Mouse (Mus musculus): ENCODE results near the gene Glyctk.
A peak's percentile ranks its signal among the peaks of the same experiment; 100 is the strongest.
"Not testable (repeated sequence)": the region's sequence is repeated elsewhere in the genome, so short reads cannot be mapped to it uniquely, and the experiment has no call there.

The Glyctk gene

DNA sequence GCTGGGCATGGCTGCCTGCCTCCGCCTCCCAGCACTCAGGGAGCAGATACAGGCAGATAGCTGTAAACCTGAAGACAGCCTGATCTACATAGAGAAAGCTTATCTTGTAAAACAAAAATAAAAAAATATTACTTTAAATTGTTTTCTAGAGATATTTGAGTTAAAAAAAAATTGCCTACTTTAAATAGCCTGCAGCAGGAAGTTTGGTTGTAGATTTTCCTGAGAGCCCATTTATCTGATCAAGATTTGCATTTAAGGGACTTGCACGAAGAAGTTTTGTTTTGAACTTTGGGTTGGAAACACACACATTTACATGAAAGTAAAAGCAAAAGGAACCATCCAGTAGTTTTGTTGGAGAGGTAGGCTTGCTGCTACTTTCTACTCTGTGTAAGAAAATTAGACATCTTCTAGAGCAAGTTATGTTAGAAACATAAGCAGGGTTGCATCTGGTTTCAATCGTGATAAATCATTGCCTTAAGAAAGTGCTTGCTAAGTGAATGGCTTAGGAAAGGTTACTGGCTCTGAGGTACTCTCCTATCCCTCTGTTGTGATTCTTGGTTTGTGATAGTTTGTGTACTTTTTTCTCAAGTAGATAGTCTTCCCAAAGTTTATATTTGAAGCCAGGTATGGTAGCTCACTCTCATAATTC lies 17.7 kb upstream of the Glyctk start:
- DNase-seq: no peak

DNA sequence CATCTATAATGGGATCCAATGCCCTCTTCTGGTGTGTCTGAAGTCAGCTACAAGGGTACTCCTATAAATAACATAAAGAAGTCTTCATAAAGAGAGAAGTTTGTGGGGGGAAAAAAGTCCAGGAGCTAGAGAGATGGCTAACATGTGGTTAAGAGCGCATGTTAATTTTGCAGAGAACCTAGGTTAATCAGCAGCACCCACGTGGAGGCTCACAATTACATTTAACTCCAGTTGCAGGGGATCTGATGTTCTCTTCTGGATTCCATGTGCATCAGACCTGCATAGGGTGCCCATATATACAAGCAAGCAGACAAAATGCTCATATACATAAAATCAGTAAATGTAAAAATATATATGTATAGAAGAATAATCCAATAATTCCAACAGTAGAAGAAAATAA lies 15.4 kb upstream of the Glyctk start:
- DNase-seq: no peak

DNA sequence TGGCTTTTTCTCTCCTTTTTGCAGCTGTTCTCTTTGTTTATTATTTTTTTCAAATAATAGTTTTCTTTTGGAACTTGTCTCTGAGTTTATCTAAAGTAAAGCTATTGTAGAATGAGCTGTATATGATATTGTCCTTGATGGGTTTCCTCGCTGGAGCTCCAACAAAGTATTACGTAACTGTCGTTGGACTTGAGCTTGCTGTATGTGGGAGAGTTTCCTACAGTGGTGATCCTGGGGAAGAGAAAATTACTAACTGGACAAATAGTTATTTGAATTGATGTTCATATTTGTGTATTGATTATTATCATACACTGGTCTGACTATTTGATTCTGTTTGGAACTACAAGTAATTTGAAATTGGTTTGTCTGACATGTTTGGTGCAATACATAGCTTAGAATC lies 14.6 kb upstream of the Glyctk start:
- DNase-seq: no peak

DNA sequence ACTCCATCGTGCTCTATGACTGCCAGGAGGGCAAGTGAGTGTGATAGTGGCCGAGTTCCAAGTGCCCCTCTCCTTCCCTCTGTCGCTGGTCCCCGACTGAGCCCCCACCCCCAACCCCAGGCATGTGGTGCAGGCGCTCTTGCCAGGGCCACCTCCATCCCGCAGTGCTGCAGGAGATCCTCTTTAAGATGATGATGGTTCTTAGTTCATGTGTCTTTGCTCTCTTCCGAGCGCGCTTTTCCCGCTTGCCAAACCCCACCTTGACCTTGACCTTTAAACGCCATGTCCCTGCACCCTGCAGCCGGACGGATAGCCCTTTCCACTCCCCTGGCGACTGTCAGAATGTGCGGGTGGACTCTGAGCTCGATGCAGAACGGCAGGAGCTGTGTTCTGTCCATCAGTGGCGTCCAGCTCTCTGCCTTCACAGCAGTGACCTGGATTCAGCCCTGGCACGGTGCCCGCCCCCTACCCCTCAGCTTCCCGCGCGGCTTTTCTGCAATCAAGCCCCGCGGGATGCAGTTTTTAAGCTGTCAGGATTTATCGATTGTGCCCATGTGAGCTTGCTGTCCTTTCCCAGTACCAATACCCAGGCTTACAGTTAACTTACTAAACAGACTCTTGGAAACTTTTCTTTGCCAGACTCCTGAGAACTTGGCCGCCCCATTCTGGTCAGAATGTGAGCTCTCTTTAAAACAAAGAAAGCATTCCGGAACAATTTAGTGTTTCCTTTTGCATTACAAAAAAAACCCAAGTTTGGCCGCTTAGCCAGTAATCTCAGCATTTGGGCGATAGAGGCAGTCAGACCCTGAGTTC lies 13.6 kb upstream of the Glyctk start:
- DNase-seq: peak; percentile 45

DNA sequence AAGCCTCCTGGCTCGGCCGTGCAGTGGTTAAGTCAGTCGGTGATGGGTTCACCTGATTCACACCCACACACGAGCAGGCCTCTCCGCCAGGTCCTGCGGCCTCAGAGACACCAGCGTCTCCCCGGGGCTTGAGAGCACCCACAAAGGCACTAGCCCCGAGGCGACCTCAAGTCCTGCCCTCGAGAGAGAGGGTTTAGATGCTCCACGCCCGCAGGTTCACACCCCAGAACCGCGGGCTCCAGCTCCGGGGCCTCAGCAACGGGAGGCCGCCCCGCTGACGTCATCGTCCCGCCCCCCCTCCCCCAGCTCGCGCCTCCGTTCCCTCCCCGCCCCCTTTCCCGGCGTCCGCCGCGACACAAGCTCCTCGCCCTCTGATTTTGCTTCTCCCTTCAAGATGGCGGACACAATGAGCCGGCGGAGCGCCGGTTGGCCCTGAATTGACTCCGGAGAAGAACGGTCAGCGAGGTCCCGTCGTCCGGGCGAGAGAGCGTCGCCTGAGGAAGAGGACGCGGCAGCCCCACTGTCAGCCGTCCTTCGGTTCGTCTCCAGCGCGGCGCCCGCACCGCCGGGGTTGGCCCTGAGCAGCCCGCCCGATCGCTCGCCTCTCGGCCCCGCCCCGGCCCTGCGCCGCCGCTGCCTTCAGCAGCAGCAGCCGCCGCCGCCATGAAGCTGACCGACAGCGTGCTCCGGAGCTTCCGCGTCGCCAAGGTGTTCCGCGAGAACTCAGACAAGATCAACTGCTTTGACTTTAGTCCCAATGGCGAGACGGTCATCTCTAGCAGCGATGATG lies 12.8 kb upstream of the Glyctk start, which contains the start of gene Wdr82:
TSS of gene Wdr82 (plus strand) at position 373 of the 790 bp plus-strand sequence.
- DNase-seq: peak; percentile 88

DNA sequence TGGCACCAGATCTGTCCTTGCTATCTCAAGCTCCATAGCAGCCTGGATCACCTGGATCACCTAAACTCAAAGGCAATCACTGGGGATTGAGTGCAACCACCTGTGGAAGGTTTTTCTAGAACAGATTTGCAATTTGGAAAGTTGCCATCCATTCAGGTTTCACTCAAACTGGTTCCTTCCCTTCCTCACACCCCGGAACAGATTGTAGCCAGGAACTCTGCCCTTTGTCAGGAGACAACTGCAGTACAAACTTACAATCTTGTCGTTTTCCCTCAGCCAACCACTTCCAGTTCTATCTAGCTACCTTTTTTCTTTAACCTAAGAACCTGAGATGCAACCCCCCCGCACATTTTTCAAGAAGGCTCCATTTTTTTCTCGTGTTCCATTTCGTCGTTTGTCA lies 12.0 kb upstream of the Glyctk start:
- DNase-seq: no peak

DNA sequence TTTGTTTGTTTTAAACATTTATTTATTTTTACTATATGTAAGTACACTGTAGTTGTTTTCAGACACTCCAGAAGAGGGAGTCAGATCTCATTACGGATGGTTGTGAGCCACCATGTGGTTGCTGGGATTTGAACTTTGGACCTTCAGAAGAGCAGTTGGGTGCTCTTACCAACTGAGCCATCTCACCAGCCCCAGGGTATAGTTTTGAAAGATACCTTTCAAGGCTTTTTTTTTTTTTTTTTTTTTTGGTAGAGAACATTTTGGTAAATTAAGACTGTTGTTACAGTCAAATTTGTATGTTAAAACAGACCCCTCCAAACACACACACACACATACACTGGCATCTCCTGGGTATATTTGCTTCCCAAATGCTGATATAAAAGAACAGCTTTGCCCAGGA lies 11.1 kb upstream of the Glyctk start:
- DNase-seq: not testable (repeated sequence)

DNA sequence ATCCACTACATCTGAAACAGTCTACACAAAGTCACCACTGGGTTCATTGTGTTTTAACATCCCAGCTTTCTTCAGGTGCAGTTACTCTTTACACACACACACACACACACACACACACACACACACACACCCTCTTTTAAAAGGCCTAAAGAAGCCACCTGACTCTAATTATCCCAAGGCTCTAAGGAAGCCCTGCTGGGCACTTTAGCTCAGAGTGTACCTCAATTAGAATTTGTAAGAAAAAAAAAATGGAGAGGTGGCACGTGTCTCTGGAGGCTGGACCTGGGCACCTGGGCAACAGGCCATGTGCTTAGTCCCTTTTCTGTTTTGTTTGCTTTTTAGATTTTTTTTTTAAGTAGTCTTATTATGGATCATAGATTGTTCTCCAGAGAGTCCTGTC lies 9.8 kb upstream of the Glyctk start:
- no peak for DNase-seq

DNA sequence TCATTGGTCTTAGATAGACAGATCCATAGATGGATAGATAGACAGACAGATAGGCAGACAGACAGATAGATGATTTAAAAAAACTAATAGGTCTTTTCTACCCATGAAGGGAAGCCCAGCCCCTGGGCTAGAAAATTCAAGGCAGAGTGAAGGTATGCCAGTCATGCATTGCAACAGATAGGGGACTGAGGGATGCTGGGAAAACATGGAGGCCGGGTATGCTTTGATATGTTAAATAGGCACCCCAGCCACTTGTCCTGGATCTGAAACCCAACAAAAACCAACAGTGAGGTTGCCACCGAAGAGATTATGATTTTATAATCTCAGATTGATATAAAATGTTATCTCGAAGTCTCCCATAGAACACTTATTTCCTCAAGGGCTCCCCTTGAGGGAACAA lies 9.3 kb upstream of the Glyctk start:
- no peak for DNase-seq

DNA sequence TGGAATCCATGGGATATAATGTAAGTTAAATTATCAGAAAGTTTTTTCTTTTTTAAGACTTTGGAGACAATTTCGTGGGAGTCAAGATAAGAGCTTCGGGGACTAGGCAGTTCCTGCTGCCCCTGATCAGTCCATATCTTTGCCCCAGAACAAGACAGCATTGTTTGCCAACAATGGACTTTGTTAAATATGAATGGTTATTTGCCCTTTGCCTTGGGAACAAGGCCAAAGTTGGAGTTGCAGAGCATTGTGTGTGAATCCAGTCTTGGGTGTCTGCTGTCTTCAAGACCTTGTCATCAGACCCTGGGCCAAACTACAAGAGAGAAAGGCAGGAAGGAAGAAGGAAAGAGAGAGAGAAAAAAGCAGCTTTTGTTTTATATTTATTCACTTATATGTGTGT lies 8.8 kb upstream of the Glyctk start:
- DNase-seq: no peak

DNA sequence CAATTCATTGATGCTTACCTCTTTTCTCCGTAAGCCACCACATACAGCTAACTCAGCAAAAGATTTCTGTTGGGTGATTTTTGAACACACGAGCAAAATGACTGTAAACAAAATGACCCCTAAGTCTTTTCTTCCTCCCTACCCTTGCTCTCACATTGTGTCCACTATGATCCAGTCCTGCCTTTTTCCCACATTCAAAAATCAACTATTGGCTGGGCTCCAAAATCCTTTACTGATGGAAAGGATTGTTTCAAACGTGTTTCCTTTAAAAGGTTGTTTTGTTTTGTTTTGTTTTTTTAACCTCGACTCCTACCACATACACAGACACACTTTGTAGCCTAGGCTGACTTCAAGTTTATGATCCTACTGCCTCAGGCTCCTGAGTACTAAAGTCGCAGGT lies 2.5 kb upstream of the Glyctk start:
- no peak for DNase-seq

DNA sequence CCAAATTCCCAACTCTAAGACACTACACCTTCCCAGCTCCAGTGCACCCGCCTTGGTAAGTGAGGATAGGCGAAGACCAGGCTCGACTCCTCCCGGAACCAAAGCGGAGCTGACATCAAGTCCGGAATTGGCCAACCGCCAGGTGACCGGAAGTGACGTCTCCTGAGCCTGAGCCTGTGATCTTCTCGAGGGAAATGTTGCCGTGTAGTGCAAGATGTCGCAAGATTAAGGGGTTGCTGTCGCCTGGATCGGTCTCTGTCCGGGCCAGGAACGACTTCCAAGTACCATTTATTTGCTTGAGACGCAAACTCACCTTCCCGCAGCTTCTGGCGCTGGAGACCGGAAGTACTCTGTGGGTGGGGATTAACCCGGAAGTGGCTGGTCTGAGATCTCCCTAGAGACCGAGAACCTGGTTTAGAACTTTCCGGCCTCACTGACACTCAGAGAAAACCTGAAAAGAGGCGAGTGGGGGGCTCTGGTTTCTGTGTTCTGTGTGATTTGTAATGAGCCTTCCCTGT lies 1.9 kb upstream of the Glyctk start:
- peak; percentile 90 for DNase-seq

DNA sequence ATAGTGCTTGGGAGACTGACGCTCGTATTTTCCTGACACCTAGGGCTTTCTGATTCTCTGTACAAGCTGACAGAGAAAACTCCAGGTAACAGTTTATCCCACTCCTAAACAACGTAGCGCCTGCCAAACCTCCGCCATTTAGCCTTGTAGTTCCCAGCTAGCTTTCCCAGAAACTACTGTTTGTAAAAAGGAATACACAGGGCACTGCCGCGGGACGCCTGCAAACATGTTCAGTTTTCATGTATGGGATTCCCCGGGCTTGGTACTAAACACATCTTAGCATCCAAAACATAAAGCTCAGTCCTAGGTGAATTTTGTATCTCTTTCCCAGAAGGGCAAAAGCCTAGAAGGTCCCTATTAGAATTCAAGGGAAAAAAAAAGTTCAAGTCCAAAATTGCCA lies 1.3 kb upstream of the Glyctk start:
- no peak for DNase-seq

DNA sequence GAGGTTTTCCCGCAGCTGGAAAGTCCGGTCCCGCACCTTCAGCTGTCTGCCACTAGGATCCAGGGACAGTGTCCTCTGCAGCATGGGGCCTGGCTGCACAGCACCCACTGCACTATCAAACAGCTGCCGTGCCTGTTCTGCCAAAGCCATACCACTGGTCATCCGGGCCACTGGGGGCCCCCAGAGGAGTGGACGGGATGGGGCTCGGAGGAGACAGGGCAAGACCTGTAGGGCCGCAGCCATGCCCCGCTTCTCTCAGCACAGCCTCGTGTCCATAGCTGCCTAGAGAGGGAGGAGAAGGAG lies 364 bp downstream of the Glyctk start:
- DNase-seq: no peak

DNA sequence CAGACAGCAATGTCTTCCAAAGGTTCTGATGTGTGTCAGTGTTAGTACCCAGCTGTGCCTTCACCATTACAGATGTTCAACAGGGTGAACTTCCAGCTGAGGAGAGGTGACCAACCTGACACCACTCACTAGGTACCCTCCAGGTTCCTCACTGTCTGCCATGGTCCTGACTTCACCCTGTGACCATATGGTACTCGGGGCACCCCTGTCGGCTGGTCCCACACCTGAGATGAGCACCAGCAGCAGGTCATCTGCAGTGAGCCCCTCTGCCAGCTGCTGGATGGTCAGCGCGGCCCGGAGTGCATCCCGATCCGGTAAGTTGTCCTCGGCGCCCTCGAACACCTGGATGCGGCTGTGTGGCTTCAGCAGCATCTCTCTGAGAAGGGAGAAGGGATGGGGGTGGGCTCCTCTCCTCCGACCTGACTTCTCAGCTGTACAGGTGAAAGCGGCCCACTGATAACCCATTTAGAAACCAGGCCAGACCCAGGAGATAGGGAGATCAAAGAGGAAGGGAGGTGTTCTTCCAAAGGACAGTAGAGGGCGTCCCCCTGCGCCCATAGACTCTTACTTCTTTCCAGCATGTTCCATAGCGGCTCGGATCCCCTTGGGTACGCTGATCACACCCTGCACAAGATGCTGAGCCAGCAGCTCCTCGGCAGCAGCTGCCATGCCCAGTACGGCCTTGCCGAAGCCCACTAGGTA lies 866 bp downstream of the Glyctk start:
- no peak for DNase-seq

DNA sequence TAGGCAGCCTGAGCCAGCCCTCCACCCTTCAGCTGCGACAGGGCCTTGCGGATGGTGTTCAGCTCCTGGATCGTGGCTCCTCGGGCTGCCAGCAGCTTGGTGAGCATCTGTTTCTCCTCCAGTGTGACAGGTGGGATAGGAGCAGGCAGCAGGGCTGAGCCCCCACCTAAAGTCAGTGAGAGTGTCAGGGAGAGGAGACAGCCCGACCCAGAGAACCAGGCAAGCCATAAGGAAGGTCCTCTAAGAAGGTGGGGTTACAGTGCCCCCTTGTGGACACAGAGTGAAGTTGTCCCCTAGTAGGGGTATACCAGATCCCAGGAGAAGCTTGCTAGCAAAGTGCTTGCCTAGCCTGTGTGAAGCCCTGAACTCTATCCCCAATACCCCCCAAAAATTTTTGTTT lies 1.5 kb downstream of the Glyctk start:
- no peak for DNase-seq

DNA sequence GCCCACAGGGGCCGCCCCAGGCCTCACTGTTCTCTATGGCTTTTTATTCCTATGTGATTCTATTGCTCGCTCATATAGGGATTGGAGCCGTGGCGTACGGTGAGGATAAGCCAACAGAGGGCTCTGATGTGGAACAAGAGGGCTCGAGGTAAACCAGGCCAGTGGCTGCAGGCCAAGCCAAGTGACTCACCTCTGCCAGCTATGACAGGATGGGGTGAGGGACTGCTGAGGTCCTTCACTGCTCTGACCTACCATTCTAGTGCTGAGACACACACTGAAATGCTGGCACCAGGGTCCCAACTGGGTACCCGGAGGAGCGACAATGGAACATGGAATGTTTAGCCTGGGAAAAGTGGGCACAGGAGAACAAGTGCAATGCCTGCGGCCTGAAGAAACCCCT lies 3.8 kb downstream of the Glyctk start:
- no peak for DNase-seq

DNA sequence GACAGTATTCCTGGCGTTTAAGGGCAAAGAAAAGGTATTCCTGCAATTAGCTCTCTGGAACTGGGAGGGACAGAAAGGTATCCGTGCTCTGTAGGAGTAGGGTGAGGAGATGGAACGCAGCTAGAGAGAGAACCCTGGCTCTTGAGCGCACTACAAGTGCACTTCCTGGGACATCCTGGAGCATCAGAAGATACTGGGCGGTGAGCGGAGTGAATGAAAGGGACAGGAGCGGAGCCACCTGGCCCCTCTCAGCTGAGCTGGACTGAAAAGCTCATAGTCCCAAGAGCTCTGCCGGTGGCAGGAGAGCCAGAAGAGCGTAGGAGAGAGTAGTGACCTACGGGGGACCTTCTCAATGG lies 8.6 kb downstream of the Glyctk start:
- DNase-seq: no peak

DNA sequence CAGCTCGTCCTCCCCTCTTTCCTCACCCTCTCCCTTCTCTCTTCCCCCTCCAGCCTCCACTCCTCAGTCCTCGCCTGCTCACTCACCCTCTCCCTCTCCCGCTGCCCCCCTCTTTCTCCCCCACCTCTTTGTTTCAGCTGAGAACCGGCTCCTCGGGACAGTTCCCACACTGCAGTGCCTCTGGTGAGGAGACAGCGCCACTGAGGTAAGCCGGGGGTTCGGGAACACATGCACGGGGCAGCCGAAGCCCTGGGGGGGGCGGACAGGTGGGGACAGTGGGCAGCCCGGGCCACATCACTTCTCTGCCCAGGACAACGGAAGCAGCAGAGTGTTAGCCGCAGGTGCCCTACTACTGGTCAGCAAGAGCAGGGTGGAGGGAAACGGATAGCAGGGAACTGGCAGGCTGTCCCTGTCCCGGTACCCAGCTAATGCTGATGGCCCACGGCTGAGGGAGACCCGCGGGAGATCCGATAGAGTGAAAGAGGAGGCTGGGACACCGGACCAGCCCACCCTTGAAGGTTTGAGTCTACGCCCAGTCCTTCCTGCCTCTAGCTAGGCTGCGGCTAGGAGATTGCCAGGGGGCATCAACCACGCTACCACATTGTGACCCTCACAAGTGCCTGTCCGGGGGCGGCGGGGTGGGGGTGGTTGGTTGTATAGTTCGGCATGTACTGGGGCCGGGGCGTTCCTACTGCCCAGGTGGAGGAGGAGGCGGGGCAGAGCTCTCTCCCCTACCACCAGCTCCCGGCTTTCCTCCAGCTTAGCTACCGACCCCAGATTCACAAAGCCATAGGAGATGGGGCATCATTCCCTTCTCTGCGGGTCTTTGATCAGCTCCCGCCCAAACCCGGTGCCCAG lies 9.2 kb downstream of the Glyctk start:
- no peak for DNase-seq

DNA sequence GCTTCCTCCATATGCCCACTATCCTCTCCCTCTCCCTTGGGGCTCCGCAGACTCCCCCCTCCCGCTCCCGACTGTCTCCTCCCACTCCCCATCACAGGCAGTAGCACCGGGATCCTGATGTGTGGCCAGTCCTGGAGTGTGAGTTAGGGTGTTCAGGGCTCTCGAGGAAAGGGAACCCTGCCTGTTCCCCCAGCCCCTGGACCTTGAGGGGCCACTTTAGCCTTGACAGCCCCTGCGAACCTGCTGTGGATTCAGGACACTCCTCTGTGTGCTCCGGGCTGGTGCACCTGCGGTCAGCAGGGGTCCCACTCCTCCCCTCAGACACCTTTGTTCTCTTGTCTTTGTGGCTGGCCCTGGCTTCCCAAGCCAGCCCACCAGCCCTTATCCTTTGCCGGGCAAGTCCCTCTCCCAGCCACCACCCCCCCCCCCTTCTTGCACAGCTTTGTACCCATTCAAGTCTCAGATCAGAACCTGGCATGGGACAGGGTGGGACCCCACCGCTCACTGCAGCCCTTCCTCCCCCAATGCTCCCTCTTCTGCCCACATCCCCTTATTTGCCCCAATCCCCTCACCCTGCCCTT lies 10.0 kb downstream of the Glyctk start:
- DNase-seq: no peak

DNA sequence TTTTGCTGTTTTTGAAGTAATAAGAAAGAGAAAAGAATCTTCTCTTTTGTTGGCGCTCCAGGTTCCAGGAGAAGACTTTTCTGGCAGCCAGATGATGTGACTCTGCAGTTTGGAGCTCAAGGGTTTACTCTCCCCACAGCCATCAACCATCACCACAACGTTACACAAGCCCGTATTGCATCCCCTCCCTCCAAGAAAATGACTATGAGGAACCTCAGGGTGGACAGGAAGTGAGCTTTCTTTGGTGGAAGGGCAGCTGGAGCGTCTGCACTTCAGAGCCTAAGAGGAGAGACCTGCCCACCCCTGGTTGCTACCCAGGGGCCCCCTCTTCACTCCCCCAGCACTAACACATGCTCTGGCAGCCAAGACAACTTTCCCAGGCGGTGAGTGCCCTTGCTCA lies 10.7 kb downstream of the Glyctk start:
- no peak for DNase-seq

DNA sequence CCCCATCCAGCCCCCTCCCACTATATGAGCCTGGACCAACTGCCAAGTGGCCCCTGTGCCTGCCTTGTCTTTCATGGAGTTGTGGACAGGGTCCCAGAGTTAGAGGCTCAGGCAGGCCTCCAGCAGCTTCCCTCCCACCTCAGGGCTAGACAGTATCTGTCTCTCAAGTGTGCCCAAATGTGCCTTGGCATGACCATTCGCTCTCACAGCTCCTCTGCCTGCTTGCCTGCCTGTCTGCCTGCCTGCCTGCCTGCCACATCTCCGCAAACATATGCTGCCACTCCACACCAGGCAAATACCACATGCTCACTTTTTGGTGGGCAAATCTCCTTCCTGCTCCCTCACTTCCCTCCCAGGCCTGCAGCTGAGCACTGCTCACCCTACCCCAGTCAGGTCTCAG lies 12.4 kb downstream of the Glyctk start:
- DNase-seq: no peak
